Mouse (Mus musculus) MEL (cell line): Measurements from ENCODE around the gene Vps29.
A peak's percentile ranks its signal among the peaks of the same experiment; 100 is the strongest.

Source experiments
- CTCF ChIP-seq, 3 experiments: IDR thresholded peaks in 2 of 3; conservative IDR thresholded peaks in 1 of 3; 2 replicates each; pipeline ENCODE4 v1.5.1; 2011 to 2012; ENCODE audit warnings: low read length in 3 of 3, low read depth in 2 of 3, mild to moderate bottlenecking in 2 of 3, improper control_type of control experiment in 1 of 3, inconsistent platforms in 1 of 3, mixed read lengths in 1 of 3, moderate library complexity in 1 of 3; ENCODE audit not compliant: control insufficient read depth in 1 of 3, insufficient read depth in 1 of 3, poor library complexity in 1 of 3, severe bottlenecking in 1 of 3
- ETS1 ChIP-seq: IDR thresholded peaks from 2 replicates; pipeline ENCODE4 v1.6.1; 2012; ENCODE audit warnings: low read depth, mild to moderate bottlenecking, inconsistent platforms, low read length, improper control_type of control experiment, moderate library complexity
- MAX ChIP-seq: IDR thresholded peaks from 2 replicates; pipeline ENCODE4 v1.6.1; 2011; ENCODE audit warnings: low read length, improper control_type of control experiment
- POLR2A ChIP-seq, 2 experiments: IDR thresholded peaks; 2 replicates each; pipeline ENCODE4 v1.6.1; 2011 to 2012; ENCODE audit warnings: low read length in 2 of 2, mild to moderate bottlenecking in 2 of 2, control low read depth in 1 of 2, improper control_type of control experiment in 1 of 2, low read depth in 1 of 2, moderate library complexity in 1 of 2; ENCODE audit not compliant: control insufficient read depth in 1 of 2, insufficient read depth in 1 of 2, poor library complexity in 1 of 2
- USF1 ChIP-seq: IDR thresholded peaks from 2 replicates; pipeline ENCODE4 v1.6.1; 2014; ENCODE audit warnings: low read depth, mild to moderate bottlenecking, inconsistent platforms, low read length, improper control_type of control experiment, moderate library complexity

- peak; percentile 78 to 93 (median 84) for TF ChIP-seq CTCF (IDR thresholded peaks at IDR 0.05 in 2 of 3, conservative IDR thresholded peaks at IDR 0.05 in 1 of 3; ENCODE audit: control insufficient read depth in 1 of 3, insufficient read depth in 1 of 3, low read depth in 2 of 3, low read length in 3 of 3, poor library complexity in 1 of 3, severe bottlenecking in 1 of 3)
- TF ChIP-seq MAX: no peak
- no peak for TF ChIP-seq ETS1
- TF ChIP-seq POLR2A (IDR thresholded peaks at IDR 0.05; ENCODE audit: control insufficient read depth in 1 of 2, insufficient read depth in 1 of 2, low read depth in 1 of 2, low read length in 2 of 2, poor library complexity in 1 of 2): no peak
- no peak for TF ChIP-seq USF1
These were observed 25.4 kb downstream of the Vps29 start for GRCm38 (mm10) chr5:122379374-122380155.
